Mouse (Mus musculus) heart, adult 2 months (tissue): ENCODE data around the gene Wdr25. TPM values are rescaled to one million over a fixed set of nuclear protein-coding genes. Genes with fewer than 3 reads are reported as not detected.
A peak's percentile ranks its signal among the peaks of the same experiment; 100 is the strongest.

Source experiments
- DNase-seq, 2 experiments: peaks; one replicate each; pipeline ENCODE4 v3.0.0; 2021
- H3K27ac ChIP-seq: fragments of 200-600 bp; 2 replicates; pipeline ENCODE4 v1.8.1; 2022
- H3K27me3 ChIP-seq: fragments of 200-500 bp; 2 replicates; pipeline ENCODE4 v1.6.1; 2012; ENCODE audit warnings: mild to moderate bottlenecking, low read length, inconsistent platforms, mixed read lengths; ENCODE audit not compliant: control insufficient read depth, insufficient read depth
- H3K36me3 ChIP-seq: fragments of 200-500 bp; 2 replicates; pipeline ENCODE4 v1.6.1; 2012; ENCODE audit warnings: low read length, inconsistent platforms; ENCODE audit not compliant: control insufficient read depth, insufficient read depth
- H3K4me1 ChIP-seq: fragments of 200-500 bp; 2 replicates; pipeline ENCODE4 v1.6.1; 2011; ENCODE audit warnings: low read length; ENCODE audit not compliant: control insufficient read depth, insufficient read depth
- H3K4me3 ChIP-seq: fragments of 200-600 bp; 2 replicates; pipeline ENCODE4 v1.8.1; 2022
- H3K79me2 ChIP-seq: fragments of 200-500 bp; replicated peaks from 2 replicates; pipeline ENCODE4 v1.6.1; 2012; ENCODE audit warnings: mild to moderate bottlenecking, inconsistent platforms, low read length, moderate library complexity, mixed read lengths; ENCODE audit not compliant: control insufficient read depth, insufficient read depth
- H3K9ac ChIP-seq: fragments of 200-500 bp; 2 replicates; pipeline ENCODE4 v1.6.1; 2012; ENCODE audit warnings: low read depth, mild to moderate bottlenecking, control low read depth, inconsistent platforms, low read length, mixed read lengths
- CTCF ChIP-seq: fragments of 200-600 bp; IDR thresholded peaks from 2 replicates; pipeline ENCODE4 v1.8.1; 2022; ENCODE audit warnings: antibody characterized with exemption, mild to moderate bottlenecking, moderate library complexity
- EP300 ChIP-seq: fragments of 200-500 bp; IDR thresholded peaks from 2 replicates; pipeline ENCODE4 v1.6.1; 2011; ENCODE audit warnings: low read depth, low read length, control low read depth; ENCODE audit not compliant: insufficient read depth
- POLR2A ChIP-seq: fragments of 200-500 bp; IDR thresholded peaks from 2 replicates; pipeline ENCODE4 v1.6.1; 2011; ENCODE audit warnings: mild to moderate bottlenecking, low read depth, low read length, control low read depth; ENCODE audit not compliant: insufficient read depth
- WGBS: fragments of 180-500 bp; shearing (Covaris S2); methylation state at CpG from one replicate; pipeline ENCODE4 v1.1.7; 2018; 5-methylcytosine and 5-hydroxymethylcytosine counted together
- intact Hi-C: fragments of 180-260 bp; cut with DNase I; formaldehyde crosslinking; loops from one replicate; pipeline ENCODE4 v1.15.1; 2025
- polyA plus RNA-seq: library from polyadenylated mRNA; depleted of rRNA; stranded (reverse); fragments of >200 nt; gene quantifications from 2 replicates; pipeline ENCODE4 v1.2.3, GENCODE M21; 2012
- total RNA-seq, 2 experiments: library from RNA; stranded (reverse); gene quantifications; 2 replicates each; pipeline ENCODE4 v1.2.3; 2021

The Wdr25 gene
- total and polyA plus RNA-seq, 3 experiments, result 3.5 to 9.5 (median 4.9) TPM

DNA sequence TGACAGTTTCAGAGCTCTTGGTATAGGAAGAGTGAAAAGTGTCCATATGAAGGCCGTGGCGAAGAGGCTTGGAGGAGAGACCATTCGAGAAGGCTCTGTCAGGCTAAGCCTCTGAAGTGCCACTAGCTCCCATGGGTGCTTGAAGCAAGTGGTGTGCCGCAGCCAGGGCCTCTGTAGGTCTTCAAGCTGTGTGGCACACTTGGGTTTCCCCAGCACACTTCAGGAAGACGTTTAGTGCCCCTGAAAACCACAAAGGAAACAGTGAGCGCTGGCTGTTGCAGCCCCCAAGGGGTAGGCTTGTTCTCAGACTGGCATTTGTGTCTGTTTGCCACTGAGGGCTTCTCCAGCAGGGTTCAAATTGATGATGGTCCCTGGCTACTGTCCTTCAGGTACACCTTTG is 90.1 kb downstream of the Wdr25 start:
- Histone ChIP-seq H3K9ac (no peak overlapping the region), H3K4me3 (no peak overlapping the region), H3K79me2 (no peaks in the 10 kb centered on the region), H3K4me1 (no peaks in the 10 kb centered on the region), H3K36me3 (no peaks in the 10 kb centered on the region), H3K27ac (no peak overlapping the region), H3K27me3 (no peaks in the 10 kb centered on the region)
- WGBS, result 90% methylated on average over 6 of the region's 6 CpGs
- no peak for DNase-seq
- intact Hi-C loops, result no loop called here
- no peak for TF ChIP-seq POLR2A
- no peak for TF ChIP-seq EP300
- TF ChIP-seq CTCF, result no peak

DNA sequence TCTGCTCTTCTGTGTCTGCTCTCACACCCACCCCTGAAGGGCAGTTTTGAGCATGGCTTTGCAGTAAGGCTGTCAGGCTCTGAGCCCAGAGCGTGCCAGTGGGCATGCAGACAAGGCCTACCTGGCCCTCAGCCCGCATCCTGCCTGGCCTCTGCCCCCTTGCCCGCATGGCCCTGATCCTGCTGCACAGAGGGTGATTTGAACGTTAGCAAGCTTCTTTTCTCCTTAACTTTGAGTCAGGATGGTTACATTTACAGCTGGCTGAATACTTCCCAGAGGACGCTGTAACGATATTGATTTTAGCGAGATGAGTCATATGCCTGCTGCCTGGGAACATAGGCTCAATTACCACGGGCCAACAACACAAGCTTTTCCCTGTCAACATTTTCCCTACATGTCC is 91.0 kb downstream of the Wdr25 start:
- WGBS, result 60% methylated on average over 8 of the region's 8 CpGs
- Histone ChIP-seq H3K4me1 (no peaks in the 10 kb centered on the region), H3K27me3 (no peaks in the 10 kb centered on the region), H3K27ac (no peak overlapping the region), H3K36me3 (no peaks in the 10 kb centered on the region), H3K79me2 (no peaks in the 10 kb centered on the region), H3K4me3 (no peak overlapping the region), H3K9ac (no peak overlapping the region)
- TF ChIP-seq POLR2A, result no peak
- TF ChIP-seq EP300, result no peak
- no peak for TF ChIP-seq CTCF
- DNase-seq, result peak in 1 of 2 experiments; percentile 9
- intact Hi-C loops, result no loop called here

DNA sequence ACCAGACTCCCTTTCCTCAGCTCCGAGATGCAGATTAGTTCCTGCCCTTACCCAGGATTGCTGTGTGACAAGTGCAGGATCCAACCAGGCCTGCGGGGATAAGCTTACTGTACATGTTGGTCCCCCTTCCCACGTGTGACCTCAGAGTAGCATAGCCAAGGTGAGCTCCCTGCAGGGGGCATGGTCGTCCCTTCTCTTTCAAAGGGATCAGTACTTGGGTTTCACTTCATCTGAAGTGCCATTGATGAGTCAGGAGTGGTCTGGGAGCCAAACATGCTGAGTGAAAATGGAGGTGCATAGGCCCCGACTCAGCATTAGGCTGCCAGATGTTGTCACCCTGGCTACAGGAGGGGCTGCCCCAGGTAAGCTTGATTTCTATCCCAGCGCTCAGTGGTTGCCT is 91.6 kb downstream of the Wdr25 start:
- no peak for DNase-seq
- Histone ChIP-seq H3K4me3 (no peak overlapping the region), H3K9ac (no peak overlapping the region), H3K36me3 (no peaks in the 10 kb centered on the region), H3K27ac (no peak overlapping the region), H3K79me2 (no peaks in the 10 kb centered on the region), H3K4me1 (no peaks in the 10 kb centered on the region), H3K27me3 (no peaks in the 10 kb centered on the region)
- 78% methylated on average over 6 of the region's 6 CpGs for WGBS
- TF ChIP-seq EP300 (no peak), POLR2A (no peak), CTCF (no peak)
- intact Hi-C loops, result no loop called here

- WGBS, result 93% methylated on average over 9 of the region's 9 CpGs
- peaks cover 4% of the 10 kb centered on the region; the same call in 1 of the 2 replicates for H3K4me1 ChIP-seq
- H3K27me3 ChIP-seq, result no peaks in the 10 kb centered on the region
Observed at GRCm38 (mm10) chr12:108987448-108987847, 94.0 kb downstream of the Wdr25 start.

GRCm38 (mm10) chr12:108990425-108990824 is 97.0 kb downstream of the Wdr25 start:
- intact Hi-C loops, result no loop called here
- DNase-seq, result peak in 1 of 2 experiments; percentile 24

More at GRCm38 (mm10) chr12:108987448-108987847, 94.0 kb downstream of the Wdr25 start:
- no peaks in the 10 kb centered on the region for H3K36me3 ChIP-seq
- intact Hi-C loops, result no loop called here
- no peaks in the 10 kb centered on the region for H3K79me2 ChIP-seq
- no peak overlapping the region for H3K9ac ChIP-seq
- no peak overlapping the region for H3K27ac ChIP-seq
- no peak overlapping the region for H3K4me3 ChIP-seq
- DNase-seq, result no peak
- TF ChIP-seq POLR2A, result no peak
- TF ChIP-seq EP300, result no peak
- TF ChIP-seq CTCF, result no peak

GRCm38 (mm10) chr12:108993046-108993445 is 99.6 kb downstream of the Wdr25 start:
- H3K4me3 ChIP-seq, result no peak overlapping the region
- no peaks in the 10 kb centered on the region for H3K27me3 ChIP-seq
- DNase-seq, result no peak
- 59% methylated on average over 2 of the region's 2 CpGs for WGBS
- peaks cover 4% of the 10 kb centered on the region; the same call in 1 of the 2 replicates for H3K4me1 ChIP-seq
- TF ChIP-seq CTCF, result no peak
- TF ChIP-seq POLR2A, result no peak
- no peak for TF ChIP-seq EP300
- H3K36me3 ChIP-seq, result no peaks in the 10 kb centered on the region
- intact Hi-C loops, result no loop called here
- no peak overlapping the region for H3K9ac ChIP-seq
- no peaks in the 10 kb centered on the region for H3K79me2 ChIP-seq
- H3K27ac ChIP-seq, result no peak overlapping the region

More at GRCm38 (mm10) chr12:108990425-108990824, 97.0 kb downstream of the Wdr25 start:
- peaks cover 4% of the 10 kb centered on the region; the same call in 1 of the 2 replicates for H3K4me1 ChIP-seq
- no peaks in the 10 kb centered on the region for H3K79me2 ChIP-seq
- no peak overlapping the region for H3K4me3 ChIP-seq
- WGBS, result 37% methylated on average over 9 of the region's 9 CpGs
- TF ChIP-seq EP300, result no peak
- TF ChIP-seq CTCF, result no peak
- no peak for TF ChIP-seq POLR2A
- H3K27me3 ChIP-seq, result no peaks in the 10 kb centered on the region
- no peak overlapping the region for H3K9ac ChIP-seq
- no peaks in the 10 kb centered on the region for H3K36me3 ChIP-seq
- no peak overlapping the region for H3K27ac ChIP-seq
